Mouse (Mus musculus) Patski (cell line): Measurements from ENCODE around the gene Jtb. TPM values are rescaled to one million over a fixed set of nuclear protein-coding genes. Genes with fewer than 3 reads are reported as not detected.

Source experiments
- ATAC-seq: fragments of 100-300 bp; one replicate; pipeline ENCODE4 v1.8.0; 2021
- CTCF ChIA-PET: fragments of 350-600 bp; sonication (Branson Sonifier 250); formaldehyde crosslinking; loops from one replicate; lab custom pipeline; 2022; ENCODE audit warnings: inconsistent platforms; lab: Charles Lee
- POLR2A ChIA-PET: fragments of 350-600 bp; sonication (Branson Sonifier 250); formaldehyde crosslinking; loops from one replicate; lab custom pipeline; 2022; ENCODE audit warnings: antibody characterized with exemption, inconsistent platforms; lab: Charles Lee
- DNase-seq: peaks from one replicate; pipeline ENCODE4 v3.0.0-alpha.2; 2011; ENCODE audit warnings: low read depth, low spot score
- H3K27me3 ChIP-seq: fragments of 371-371 bp; one replicate; pipeline ENCODE4 v1.5.1; 2021
- CTCF ChIP-seq: fragments of 100-300 bp; IDR thresholded peaks from one replicate; pipeline ENCODE4 v1.5.1; 2021
- in situ Hi-C: fragments of 300-500 bp; cut with MboI; formaldehyde crosslinking; loops from 3 replicates; pipeline ENCODE4 v1.11.1; 2018; ENCODE audit warnings: low pct_unique_long_range_greater_than_20kb, mixed read lengths
- polyA plus RNA-seq: library from polyadenylated mRNA; unstranded; gene quantifications from one replicate; pipeline ENCODE4 v1.2.3, GENCODE M21; 2021

The Jtb gene
- polyA plus RNA-seq, 1 experiment from 2014 or later = 108 TPM

DNA sequence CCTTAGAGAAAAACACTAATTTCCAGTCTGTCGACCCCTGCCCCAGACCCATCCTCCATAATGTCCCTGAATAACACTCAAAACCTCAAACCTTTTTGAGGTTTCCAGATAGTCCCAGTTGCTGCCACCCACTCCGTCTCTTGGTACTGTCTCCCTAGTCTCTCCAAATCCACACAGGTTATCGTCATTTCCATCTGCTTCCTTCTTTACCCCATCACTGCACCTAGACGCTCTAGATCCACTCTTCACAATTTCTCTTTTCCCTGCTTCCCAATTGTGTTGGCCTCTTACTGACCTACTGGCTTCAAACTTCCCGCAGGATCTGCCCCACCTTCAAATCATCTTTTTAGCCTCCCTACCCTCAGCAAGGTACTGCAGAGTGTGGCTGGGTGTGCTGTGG is 10.3 kb upstream of the Jtb start:
- CTCF ChIA-PET = interaction anchor here (1.2 to 1.6 kb wide), 5 partner anchors 10 to 155 kb away, joined by 3 to 5 read pairs (median 4); partner anchors contain the start of gene Jtb
- ATAC-seq (no peak), DNase-seq (no peak)
- in situ Hi-C loops = loop anchor here (5.0 kb wide), 2 partner anchors 36 to 151 kb away; no protein-coding TSS in a partner anchor
- H3K27me3 ChIP-seq = no peaks in the 10 kb centered on the region
- no peak for TF ChIP-seq CTCF
- POLR2A ChIA-PET = interaction anchor here (0.9 to 1.7 kb wide), 5 partner anchors 10 to 173 kb away, joined by 3 to 9 read pairs (median 3); partner anchors contain the start of genes Jtb and Slc39a1

- TF ChIP-seq CTCF = no peak
- no peak for DNase-seq
- no peak for ATAC-seq
- POLR2A ChIA-PET = interaction anchor here (0.6 to 1.2 kb wide), 3 partner anchors 10 to 187 kb away, joined by 4 to 6 read pairs (median 4); partner anchors contain the start of genes Rab13, Rps27 and Slc39a1
- CTCF ChIA-PET = interaction anchor here (0.6 to 1.5 kb wide), 5 partner anchors 8 to 246 kb away, joined by 3 to 5 read pairs (median 3); no protein-coding TSS in a partner anchor
- H3K27me3 ChIP-seq = no peaks in the 10 kb centered on the region
- in situ Hi-C loops = loop anchor here (5.0 kb wide), 2 partner anchors 35 to 150 kb away; no protein-coding TSS in a partner anchor
These were observed 8.9 kb upstream of the Jtb start for GRCm38 (mm10) chr3:90222455-90222854.

GRCm38 (mm10) chr3:90222941-90223340 is 8.5 kb upstream of the Jtb start:
- no peaks in the 10 kb centered on the region for H3K27me3 ChIP-seq
- no peak for TF ChIP-seq CTCF
- DNase-seq = no peak
- in situ Hi-C loops = loop anchor here (5.0 kb wide), 2 partner anchors 34 to 149 kb away; no protein-coding TSS in a partner anchor
- no peak for ATAC-seq
- CTCF ChIA-PET = interaction anchor here (1.3 to 1.5 kb wide), 2 partner anchors 16 to 246 kb away, joined by 3 read pairs; no protein-coding TSS in a partner anchor
- POLR2A ChIA-PET = interaction anchor here (0.6 to 1.0 kb wide), 2 partner anchors 24 to 187 kb away, joined by 4 to 6 read pairs; no protein-coding TSS in a partner anchor

- in situ Hi-C loops = loop anchor here (5.0 kb wide), 2 partner anchors 33 to 148 kb away; no protein-coding TSS in a partner anchor
- POLR2A ChIA-PET = no interaction called here
- no peak for TF ChIP-seq CTCF
- CTCF ChIA-PET = interaction anchor here (1.3 kb wide), 1 partner anchor 15 kb away, joined by 3 read pairs; no protein-coding TSS in a partner anchor
- ATAC-seq = no peak
- no peak for DNase-seq
- H3K27me3 ChIP-seq = no peaks in the 10 kb centered on the region
These were observed 7.1 kb upstream of the Jtb start for GRCm38 (mm10) chr3:90224331-90224730.

GRCm38 (mm10) chr3:90231075-90231474 is 322 bp upstream of the Jtb start:
- no peaks in the 10 kb centered on the region for H3K27me3 ChIP-seq
- no peak for TF ChIP-seq CTCF
- in situ Hi-C loops = no loop called here
- CTCF ChIA-PET = interaction anchor here (1.0 to 2.2 kb wide), 7 partner anchors 9 to 154 kb away, joined by 3 to 9 read pairs (median 5); partner anchors contain the start of gene Slc39a1
- DNase-seq (no peak), ATAC-seq (peak; percentile 2)
- POLR2A ChIA-PET = interaction anchor here (1.7 to 2.5 kb wide), 2 partner anchors 11 to 17 kb away, joined by 9 to 18 read pairs; partner anchors contain the start of gene Slc39a1

DNA sequence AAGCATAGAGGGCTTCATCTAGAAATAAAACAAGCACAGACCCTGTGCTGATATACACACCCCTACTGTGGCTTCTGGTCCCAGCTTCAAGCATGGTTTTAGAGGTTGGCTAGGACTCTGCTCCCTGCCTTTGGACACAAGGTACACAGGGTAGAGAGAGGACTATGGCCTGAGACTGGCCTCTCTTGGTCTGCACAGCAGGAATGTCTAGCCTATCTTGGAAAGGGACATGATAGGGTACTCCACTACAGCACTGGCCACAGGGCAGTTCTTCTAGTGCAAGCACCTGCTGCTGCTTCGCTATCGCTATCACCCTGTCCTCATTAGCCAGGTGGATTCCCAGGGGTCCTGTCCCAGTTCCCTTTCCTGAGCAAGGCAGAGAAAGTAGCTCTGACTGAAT is 9.9 kb downstream of the Jtb start:
- ChIA-PET CTCF (no interaction called here), POLR2A (no interaction called here)
- ATAC-seq (no peak), DNase-seq (no peak)
- in situ Hi-C loops = no loop called here
- no peak for TF ChIP-seq CTCF
- H3K27me3 ChIP-seq = no peaks in the 10 kb centered on the region

DNA sequence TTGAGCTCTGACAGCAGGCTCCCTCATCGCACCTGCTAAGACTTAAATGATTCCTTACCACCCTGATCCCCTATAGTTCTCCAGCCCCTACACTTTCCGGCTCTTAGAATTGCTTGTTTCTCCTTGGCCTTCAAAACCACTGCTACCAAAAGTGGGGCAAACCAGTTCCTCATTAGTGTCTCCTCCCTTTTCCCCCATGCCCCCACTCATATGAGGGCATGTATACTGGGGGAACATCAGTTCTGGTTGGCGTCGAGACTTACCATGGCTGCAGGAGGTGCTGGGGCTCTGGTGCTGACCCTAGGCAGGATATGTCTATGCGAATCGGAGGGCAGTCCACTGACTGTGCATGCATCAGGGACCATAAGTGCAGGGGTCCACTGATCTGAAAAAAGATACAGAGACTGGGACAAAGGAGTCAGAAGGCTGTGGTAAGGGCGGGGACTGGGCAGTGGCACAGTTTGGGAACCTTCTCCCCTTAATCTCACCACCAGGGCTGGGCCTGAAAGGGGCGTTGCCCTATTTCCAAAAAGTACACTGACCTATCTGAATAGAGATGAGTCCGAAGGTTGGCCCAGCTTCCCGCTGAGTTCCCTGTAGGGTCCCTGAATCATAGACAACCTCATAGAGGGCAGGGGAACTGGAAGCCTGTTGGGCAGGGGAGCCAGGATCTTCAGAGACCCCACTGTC is 10.4 kb downstream of the Jtb start:
- CTCF ChIA-PET = no interaction called here
- in situ Hi-C loops = no loop called here
- TF ChIP-seq CTCF = no peak
- DNase-seq (no peak), ATAC-seq (no peak)
- POLR2A ChIA-PET = no interaction called here
- H3K27me3 ChIP-seq = no peaks in the 10 kb centered on the region

DNA sequence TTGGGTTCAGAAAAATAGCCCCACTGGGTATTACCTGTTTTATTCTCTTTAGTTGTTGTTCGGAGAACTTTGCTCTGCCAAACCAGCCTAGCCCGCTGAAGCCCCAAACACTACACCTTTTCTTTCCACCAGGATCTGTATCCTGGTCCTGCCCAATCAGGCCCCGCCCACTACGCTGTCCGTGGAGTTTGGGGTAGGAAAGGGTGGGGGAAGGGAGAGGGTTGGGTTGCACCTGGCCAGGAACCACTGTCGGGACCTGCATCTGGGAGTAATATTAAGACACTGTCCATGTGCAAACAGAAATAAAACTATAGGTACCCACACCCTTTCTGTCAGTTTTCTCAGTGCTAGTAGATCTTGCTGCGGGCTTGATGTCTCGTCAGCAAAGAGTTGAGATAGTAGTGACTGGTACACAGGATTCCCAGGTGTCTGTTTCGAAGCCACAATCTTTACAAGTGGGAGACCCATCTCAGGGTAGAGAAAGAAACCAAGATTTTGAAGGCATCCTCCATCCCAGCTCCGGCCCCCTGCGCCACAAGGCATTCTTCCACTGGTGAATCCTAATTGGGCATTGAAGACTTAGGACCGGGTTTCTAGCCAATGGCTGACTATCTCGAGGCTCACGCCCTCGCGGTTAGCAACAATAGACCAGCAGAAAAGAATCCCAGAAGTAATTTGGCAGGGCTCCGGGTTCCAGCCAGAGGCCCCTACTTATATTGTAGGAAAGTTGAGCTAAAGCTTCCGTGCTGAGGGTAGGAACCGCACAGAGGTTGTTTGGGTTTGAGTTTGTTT is 11.8 kb downstream of the Jtb start, which contains the start of gene Creb3l4:
TSS of gene Creb3l4 (minus strand) at position 529 of the 792 bp plus-strand sequence.
- in situ Hi-C loops = no loop called here
- CTCF ChIA-PET = interaction anchor here (1.2 to 2.4 kb wide), 2 partner anchors 12 to 36 kb away, joined by 3 to 9 read pairs; partner anchors contain the start of gene Jtb
- no peaks in the 10 kb centered on the region for H3K27me3 ChIP-seq
- DNase-seq (no peak), ATAC-seq (no peak)
- POLR2A ChIA-PET = no interaction called here
- TF ChIP-seq CTCF = no peak

- H3K27me3 ChIP-seq = no peaks in the 10 kb centered on the region
- TF ChIP-seq CTCF = no peak
- ATAC-seq (no peak), DNase-seq (no peak)
- POLR2A ChIA-PET = interaction anchor here (1.1 kb wide), 1 partner anchor 8 kb away, joined by 4 read pairs; the partner anchor contains the start of gene Crtc2
- CTCF ChIA-PET = interaction anchor here (1.1 to 2.4 kb wide), 4 partner anchors 14 to 179 kb away, joined by 3 to 9 read pairs (median 4); partner anchors contain the start of gene Jtb
- in situ Hi-C loops = no loop called here
These were observed 14.0 kb downstream of the Jtb start for GRCm38 (mm10) chr3:90245406-90245805.
